Mouse (Mus musculus): ENCODE data around the gene Gm5426. TPM values are rescaled to one million over a fixed set of nuclear protein-coding genes. Genes with fewer than 3 reads are reported as not detected.

The Gm5426 gene
- polyA plus RNA-seq, 1 experiment from 2014 or later = not detected

GRCm38 (mm10) chr10:96180554-96181397, 44.4 kb downstream of the Gm5426 start:
- no peak overlapping the region for H3K4me2 ChIP-seq (replicated peaks; ENCODE audit: low read depth, low read length)
- 86% methylated on average over 12 of the region's 12 CpGs for WGBS
- H3K4me1 ChIP-seq (ENCODE audit: control insufficient read depth, insufficient read depth, low read length) = no peaks in the 10 kb centered on the region
- no peaks in the 10 kb centered on the region for H3K36me3 ChIP-seq (ENCODE audit: control insufficient read depth, insufficient read depth, low read length)
- H3K4me3 ChIP-seq (ENCODE audit: low read length) = no peak overlapping the region
- no peaks in the 10 kb centered on the region for H3K27me3 ChIP-seq (ENCODE audit: control insufficient read depth, insufficient read depth, low read length)
- no peak overlapping the region for H3K27ac ChIP-seq (ENCODE audit: low read depth, low read length)
- no peak for ATAC-seq (ENCODE audit: low FRiP score, low TSS enrichment)
- H3K9me3 ChIP-seq (ENCODE audit: control insufficient read depth, low read length) = no peaks in the 10 kb centered on the region
- H3K9ac ChIP-seq (ENCODE audit: low read depth, low read length) = no peak overlapping the region

GRCm38 (mm10) chr10:96181398-96181790, 45.0 kb downstream of the Gm5426 start:
- H3K27me3 ChIP-seq (ENCODE audit: control insufficient read depth, insufficient read depth, low read length) = no peaks in the 10 kb centered on the region
- no peaks in the 10 kb centered on the region for H3K4me1 ChIP-seq (ENCODE audit: control insufficient read depth, insufficient read depth, low read length)
- H3K27ac ChIP-seq (ENCODE audit: low read depth, low read length) = no peak overlapping the region
- H3K4me3 ChIP-seq (ENCODE audit: low read length) = no peak overlapping the region
- no peaks in the 10 kb centered on the region for H3K36me3 ChIP-seq (ENCODE audit: control insufficient read depth, insufficient read depth, low read length)
- H3K9me3 ChIP-seq (ENCODE audit: control insufficient read depth, low read length) = no peaks in the 10 kb centered on the region
- WGBS = 79% methylated on average over 5 of the region's 5 CpGs
- no peak for ATAC-seq (ENCODE audit: low FRiP score, low TSS enrichment)
- no peak overlapping the region for H3K9ac ChIP-seq (ENCODE audit: low read depth, low read length)
- no peak overlapping the region for H3K4me2 ChIP-seq (replicated peaks; ENCODE audit: low read depth, low read length)

- H3K27me3 ChIP-seq (ENCODE audit: control insufficient read depth, insufficient read depth, low read length) = no peaks in the 10 kb centered on the region
- no peak for ATAC-seq (ENCODE audit: low FRiP score, low TSS enrichment)
- H3K9me3 ChIP-seq (ENCODE audit: control insufficient read depth, low read length) = no peaks in the 10 kb centered on the region
- H3K4me2 ChIP-seq (replicated peaks; ENCODE audit: low read depth, low read length) = no peak overlapping the region
- no peak overlapping the region for H3K27ac ChIP-seq (ENCODE audit: low read depth, low read length)
- WGBS = 92% methylated on average over 6 of the region's 6 CpGs
- H3K4me1 ChIP-seq (ENCODE audit: control insufficient read depth, insufficient read depth, low read length) = no peaks in the 10 kb centered on the region
- H3K9ac ChIP-seq (ENCODE audit: low read depth, low read length) = no peak overlapping the region
- H3K36me3 ChIP-seq (ENCODE audit: control insufficient read depth, insufficient read depth, low read length) = no peaks in the 10 kb centered on the region
- no peak overlapping the region for H3K4me3 ChIP-seq (ENCODE audit: low read length)
Measured at GRCm38 (mm10) chr10:96181883-96182628, 45.7 kb downstream of the Gm5426 start.

GRCm38 (mm10) chr10:96185026-96185425, 48.6 kb downstream of the Gm5426 start:
- no peak overlapping the region for H3K4me2 ChIP-seq (replicated peaks; ENCODE audit: low read depth, low read length)
- 79% methylated on average over 2 of the region's 2 CpGs for WGBS
- H3K4me1 ChIP-seq (ENCODE audit: control insufficient read depth, insufficient read depth, low read length) = no peaks in the 10 kb centered on the region
- H3K9ac ChIP-seq (ENCODE audit: low read depth, low read length) = no peak overlapping the region
- ATAC-seq (ENCODE audit: low FRiP score, low TSS enrichment) = no peak
- H3K4me3 ChIP-seq (ENCODE audit: low read length) = no peak overlapping the region
- H3K27me3 ChIP-seq (ENCODE audit: control insufficient read depth, insufficient read depth, low read length) = no peaks in the 10 kb centered on the region
- no peaks in the 10 kb centered on the region for H3K9me3 ChIP-seq (ENCODE audit: control insufficient read depth, low read length)
- H3K27ac ChIP-seq (ENCODE audit: low read depth, low read length) = no peak overlapping the region
- H3K36me3 ChIP-seq (ENCODE audit: control insufficient read depth, insufficient read depth, low read length) = no peaks in the 10 kb centered on the region

GRCm38 (mm10) chr10:96185601-96186000, 49.2 kb downstream of the Gm5426 start:
- H3K4me3 ChIP-seq (ENCODE audit: low read length) = no peak overlapping the region
- ATAC-seq (ENCODE audit: low FRiP score, low TSS enrichment) = no peak
- H3K27ac ChIP-seq (ENCODE audit: low read depth, low read length) = no peak overlapping the region
- WGBS = 81% methylated on average over 3 of the region's 3 CpGs
- H3K9me3 ChIP-seq (ENCODE audit: control insufficient read depth, low read length) = no peaks in the 10 kb centered on the region
- H3K27me3 ChIP-seq (ENCODE audit: control insufficient read depth, insufficient read depth, low read length) = no peaks in the 10 kb centered on the region
- H3K4me2 ChIP-seq (replicated peaks; ENCODE audit: low read depth, low read length) = no peak overlapping the region
- no peaks in the 10 kb centered on the region for H3K36me3 ChIP-seq (ENCODE audit: control insufficient read depth, insufficient read depth, low read length)
- H3K9ac ChIP-seq (ENCODE audit: low read depth, low read length) = no peak overlapping the region
- no peaks in the 10 kb centered on the region for H3K4me1 ChIP-seq (ENCODE audit: control insufficient read depth, insufficient read depth, low read length)

Small RNA genes within 50 kb of the gene (microRNA-seq; reads per million reads assigned to microRNA genes)
- not detected for gene Gm22913

Other genes with a start within 250 kb of the Gm5426 start
- gene Eea1, start 196.0 kb upstream of the Gm5426 start, polyA plus RNA-seq (2014; fragmentation: Nextera tagmentation; extraction: Ambion mirVana) = 15.5 and 20.0 TPM in 2 replicates